Mouse (Mus musculus): ENCODE measurements around the gene Fignl2.

DNA sequence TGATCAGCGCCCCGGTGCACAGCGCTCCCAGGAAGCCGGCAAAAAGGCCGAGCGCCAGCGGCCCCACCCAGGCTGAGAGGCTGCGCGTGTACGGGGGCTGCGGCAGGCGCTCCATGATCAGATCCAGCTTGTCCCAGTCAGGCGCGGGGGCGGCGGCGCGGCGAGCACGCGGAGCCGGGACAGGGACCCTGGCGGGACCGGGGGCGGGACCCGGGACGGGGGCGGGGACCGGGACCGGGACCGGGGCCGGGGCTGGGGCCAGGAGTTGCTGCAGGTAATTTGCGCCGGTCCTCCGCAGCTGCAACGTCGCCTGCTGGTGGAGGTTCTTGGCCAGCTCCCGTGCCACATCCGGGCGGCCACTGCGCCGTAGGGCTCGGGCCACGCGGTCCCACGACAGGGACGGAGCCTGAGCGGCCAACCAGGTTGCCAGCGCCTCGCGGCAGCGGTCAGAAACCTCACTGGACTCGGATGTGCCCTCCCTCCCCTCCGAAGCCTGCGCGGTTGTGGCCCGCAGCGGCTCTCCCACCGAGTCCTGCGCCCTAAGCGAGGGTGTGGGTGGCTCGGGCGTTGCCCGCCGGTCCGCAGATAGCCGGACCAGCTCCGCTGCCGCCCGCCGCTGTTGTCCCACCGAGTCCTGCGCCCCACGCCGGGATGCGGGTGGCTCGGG lies 31.7 kb downstream of the Fignl2 start:
- TF ChIP-seq EP300 (IDR thresholded peaks at IDR 0.05; ENCODE audit: low read depth) (no peak), CTCF (IDR thresholded peaks at IDR 0.05; ENCODE audit: low read depth) (no peak)
